Mouse (Mus musculus) right cerebral cortex, postnatal 14 days (tissue): ENCODE data around the gene Fxyd1.

Source experiments
- DNase-seq: peaks from one replicate; pipeline ENCODE4 v3.0.0; 2022

Gene Fxyd1

DNA sequence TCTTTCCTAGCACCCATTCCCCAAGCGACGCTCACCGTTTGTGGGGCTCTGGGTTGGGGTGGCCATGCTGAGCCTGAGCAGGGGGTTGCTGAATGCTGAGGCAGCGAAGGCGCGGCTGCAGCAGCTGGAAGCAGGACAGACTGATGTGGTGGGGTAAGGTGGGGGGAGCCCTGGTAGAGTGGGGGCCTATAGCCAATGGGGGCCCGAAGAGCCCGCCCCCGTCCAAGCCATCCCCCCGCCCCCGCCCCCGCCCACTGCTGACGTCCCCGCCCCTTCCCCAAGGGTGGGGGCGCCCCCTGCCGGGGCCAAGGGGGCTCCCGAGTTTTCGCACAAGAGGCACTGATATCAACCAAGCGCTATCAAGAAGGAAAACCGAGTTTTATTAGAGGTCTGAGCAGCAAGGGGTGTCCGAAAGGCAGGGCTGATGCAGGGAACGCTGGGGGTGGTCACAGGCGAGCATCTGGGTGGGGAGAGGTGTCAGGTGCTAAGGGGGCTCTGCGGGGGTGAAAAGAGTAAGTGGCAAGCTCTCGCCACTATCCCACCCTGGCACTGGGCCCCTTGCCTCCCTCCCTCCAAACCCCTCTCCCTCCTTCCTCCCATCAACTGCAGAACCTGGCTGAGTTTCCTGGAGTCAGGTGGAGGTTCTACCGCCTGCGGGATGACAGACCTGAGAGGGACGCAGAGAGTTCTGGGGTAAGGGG is 5.5 kb downstream of the Fxyd1 start, which contains the start of gene Fxyd7:
TSS of gene Fxyd7 (minus strand) at position 147 of the 701 bp plus-strand sequence.
- peak; percentile 50 for DNase-seq

DNA sequence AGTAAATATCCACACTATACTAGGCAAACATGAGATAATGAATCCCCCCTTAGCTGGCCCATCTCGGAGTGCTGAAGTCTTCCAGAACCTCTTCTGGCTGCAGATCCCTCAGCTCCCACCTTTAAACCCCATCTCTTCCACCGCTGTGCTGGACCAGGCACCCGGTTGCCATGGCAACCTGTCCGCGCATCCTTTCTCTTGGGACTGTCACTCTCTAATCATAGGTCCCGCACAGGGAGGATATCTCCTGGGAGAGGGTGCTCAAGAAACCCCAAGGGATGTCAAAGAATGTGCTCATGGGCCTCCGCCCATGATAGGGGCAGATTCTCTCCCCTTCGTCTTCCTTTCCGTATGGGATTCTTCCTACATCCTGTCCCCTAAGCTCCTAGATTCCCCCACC is 6.1 kb downstream of the Fxyd1 start:
- peak; percentile 60 for DNase-seq

GRCm38 (mm10) chr7:31050487-31050886 is 6.5 kb downstream of the Fxyd1 start:
- DNase-seq = no peak

DNA sequence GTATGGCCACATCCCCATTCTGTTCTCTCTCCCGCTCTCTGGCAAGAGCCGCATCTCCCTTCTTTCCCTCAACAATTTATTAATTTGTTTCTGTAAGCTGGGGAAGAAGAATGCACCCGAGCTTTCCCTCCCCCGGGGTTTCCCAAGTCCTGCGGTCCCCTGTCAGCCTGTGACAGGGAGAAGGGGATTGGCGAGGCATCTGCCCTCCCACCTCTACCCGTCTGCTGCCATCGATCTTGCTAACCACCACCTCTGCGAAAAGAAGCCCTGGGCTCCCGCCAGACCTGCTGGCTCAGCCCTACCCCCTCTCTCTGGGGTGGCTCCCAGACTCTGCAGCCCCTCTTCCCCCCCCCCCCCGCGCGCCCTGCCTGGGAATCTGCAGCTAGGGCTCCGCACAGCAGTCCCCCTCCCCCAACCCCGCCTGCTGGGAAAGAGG is 7.1 kb downstream of the Fxyd1 start:
- DNase-seq = peak; percentile 71

DNA sequence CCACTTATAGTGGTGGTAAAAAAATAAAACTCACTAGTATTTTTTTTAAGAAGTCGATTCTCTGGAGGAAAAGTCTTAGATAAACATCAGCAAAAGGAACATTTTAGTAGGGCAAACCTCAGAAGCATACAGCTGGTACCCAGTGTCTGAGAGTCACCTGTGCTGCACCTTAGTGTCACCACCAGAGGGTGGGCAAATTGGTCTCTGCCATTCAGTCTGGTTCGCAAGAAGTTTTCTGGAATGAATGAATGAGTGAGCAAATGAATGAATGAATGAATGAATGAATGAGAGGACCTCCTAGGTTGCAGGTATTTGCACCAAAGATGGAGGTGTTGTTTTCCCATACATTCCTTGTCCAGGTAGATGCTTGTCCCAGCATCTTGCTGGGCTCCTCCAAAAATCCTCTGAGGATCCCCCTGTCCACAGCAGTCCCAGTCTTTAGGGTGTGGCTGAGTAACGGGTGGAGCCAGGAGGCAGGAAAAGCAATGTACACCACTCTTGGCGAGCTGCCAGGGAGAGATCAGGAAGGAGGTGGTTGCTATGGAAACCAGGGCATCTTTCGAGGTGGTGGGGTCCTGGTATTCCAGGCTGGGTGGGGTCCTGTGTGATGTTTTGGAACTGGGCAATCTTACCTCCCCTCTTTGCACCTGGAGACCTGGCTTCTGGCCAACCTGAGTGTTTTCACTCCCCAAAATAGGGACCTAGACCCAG is 7.7 kb downstream of the Fxyd1 start:
- peak; percentile 76 for DNase-seq

DNA sequence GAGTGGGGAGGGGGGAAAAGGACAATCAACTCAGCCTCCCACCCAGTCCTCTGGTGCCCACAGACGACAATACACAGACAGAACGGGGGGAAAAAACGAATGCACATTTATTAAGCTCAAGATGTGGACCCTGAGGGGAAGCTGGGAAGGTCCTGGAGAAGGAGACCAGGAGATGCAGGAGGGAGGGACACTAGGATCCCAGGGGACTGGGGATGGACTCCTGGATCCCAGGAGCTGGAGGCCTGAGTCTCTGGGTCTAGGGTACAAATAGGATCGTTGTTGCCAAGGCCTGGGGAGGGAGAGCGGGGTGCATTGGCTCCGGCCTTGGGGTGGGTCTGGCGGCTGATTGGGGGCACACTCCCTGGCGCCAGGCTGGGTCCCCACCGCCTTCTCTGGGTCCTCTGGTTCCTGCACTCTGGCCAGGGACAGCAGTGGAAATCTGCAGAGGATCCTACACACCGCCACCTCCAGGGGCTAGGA is 14.5 kb downstream of the Fxyd1 start, which contains the start of gene Fxyd5:
TSS of gene Fxyd5 (minus strand) at position 51 of the 480 bp plus-strand sequence.
- no peak for DNase-seq

- no peak for DNase-seq
Observed at GRCm38 (mm10) chr7:31041662-31042315, 15.2 kb downstream of the Fxyd1 start.

- no peak for DNase-seq
Observed at GRCm38 (mm10) chr7:31041023-31041407, 16.0 kb downstream of the Fxyd1 start.

DNA sequence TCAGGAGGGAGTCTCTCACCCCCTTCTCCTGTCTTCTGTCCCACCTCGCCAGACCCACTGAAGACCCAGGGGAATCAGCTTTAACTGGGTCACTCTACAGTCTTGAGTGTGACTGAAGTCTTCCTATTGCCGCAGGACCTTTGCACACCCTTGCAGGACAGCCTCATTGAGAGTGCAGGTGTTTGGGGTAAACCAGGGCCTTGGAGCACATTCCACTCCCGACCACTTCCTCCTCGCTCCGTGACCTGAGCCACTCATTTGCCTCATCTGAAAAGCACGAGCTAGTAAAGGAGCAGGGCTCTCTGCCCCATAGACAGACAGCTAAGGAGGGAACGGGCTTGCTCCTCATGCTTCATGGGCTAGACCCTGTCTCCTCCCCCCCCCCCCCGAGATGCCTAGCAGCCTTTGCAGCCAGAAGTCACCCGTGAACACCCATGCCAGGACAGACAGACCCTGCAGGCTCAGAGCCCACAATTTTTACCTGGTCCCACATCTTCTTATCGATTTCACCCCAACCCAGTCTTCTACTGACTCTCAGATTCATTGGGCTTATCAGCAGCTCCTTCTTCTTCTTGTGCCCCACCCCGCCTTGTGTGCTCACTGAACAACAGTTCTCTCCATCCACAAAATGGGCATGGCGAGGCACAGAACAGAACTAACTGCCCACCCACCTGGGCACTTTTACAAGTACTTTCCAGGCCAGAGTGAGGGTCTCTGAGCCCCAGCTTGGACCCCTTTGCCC is 16.5 kb downstream of the Fxyd1 start:
- DNase-seq = no peak

GRCm38 (mm10) chr7:31039011-31039410 is 18.0 kb downstream of the Fxyd1 start:
- DNase-seq = no peak

DNA sequence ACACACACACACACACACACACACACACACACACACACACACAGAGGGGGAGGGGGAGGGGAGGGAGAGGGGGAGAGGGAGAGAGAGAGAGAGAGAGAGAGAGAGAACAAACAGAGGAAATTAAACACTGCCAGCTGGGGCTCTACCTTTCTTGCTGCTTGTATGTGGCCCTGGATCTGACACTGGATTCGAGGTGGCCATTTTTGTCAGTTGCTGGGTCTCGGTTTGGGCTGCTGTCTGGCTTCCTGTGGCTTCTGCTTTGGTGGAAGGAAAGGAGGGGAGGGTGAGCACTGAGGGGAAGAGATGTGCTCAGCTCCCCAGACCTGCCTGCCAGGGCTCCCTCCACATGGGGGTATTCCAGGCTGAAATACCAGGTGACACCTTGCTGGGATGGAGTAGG is 19.3 kb downstream of the Fxyd1 start:
- DNase-seq = no peak

- no peak for DNase-seq
Observed at GRCm38 (mm10) chr7:31036917-31037316, 20.1 kb downstream of the Fxyd1 start.

GRCm38 (mm10) chr7:31035291-31035690 is 21.7 kb downstream of the Fxyd1 start:
- no peak for DNase-seq

- peak; percentile 44 for DNase-seq
Observed at GRCm38 (mm10) chr7:31034789-31035188, 22.2 kb downstream of the Fxyd1 start.

GRCm38 (mm10) chr7:31033409-31034165 is 23.4 kb downstream of the Fxyd1 start:
- DNase-seq = no peak

DNA sequence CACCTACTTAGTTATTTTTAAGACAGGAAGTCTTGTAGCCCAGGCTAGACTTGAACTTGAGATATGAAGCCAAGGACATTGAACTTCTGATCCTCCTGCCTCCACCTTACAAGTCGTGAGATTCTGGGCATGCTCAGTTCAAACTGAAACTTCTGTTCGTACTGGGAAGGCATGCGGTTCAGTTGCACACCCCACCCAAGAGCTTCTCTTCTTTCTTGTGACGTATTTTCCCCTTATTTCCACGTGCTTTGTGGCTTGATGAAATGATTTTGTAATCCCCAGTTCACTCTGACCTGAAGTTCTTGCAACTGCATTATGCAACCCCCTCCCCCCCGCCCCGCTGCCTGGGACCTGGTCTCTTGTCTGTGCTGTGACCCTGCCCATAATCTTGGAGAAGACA is 25.3 kb downstream of the Fxyd1 start:
- no peak for DNase-seq

GRCm38 (mm10) chr7:31030717-31031116 is 26.3 kb downstream of the Fxyd1 start:
- DNase-seq = no peak

GRCm38 (mm10) chr7:31028609-31029008 is 28.4 kb downstream of the Fxyd1 start:
- no peak for DNase-seq

DNA sequence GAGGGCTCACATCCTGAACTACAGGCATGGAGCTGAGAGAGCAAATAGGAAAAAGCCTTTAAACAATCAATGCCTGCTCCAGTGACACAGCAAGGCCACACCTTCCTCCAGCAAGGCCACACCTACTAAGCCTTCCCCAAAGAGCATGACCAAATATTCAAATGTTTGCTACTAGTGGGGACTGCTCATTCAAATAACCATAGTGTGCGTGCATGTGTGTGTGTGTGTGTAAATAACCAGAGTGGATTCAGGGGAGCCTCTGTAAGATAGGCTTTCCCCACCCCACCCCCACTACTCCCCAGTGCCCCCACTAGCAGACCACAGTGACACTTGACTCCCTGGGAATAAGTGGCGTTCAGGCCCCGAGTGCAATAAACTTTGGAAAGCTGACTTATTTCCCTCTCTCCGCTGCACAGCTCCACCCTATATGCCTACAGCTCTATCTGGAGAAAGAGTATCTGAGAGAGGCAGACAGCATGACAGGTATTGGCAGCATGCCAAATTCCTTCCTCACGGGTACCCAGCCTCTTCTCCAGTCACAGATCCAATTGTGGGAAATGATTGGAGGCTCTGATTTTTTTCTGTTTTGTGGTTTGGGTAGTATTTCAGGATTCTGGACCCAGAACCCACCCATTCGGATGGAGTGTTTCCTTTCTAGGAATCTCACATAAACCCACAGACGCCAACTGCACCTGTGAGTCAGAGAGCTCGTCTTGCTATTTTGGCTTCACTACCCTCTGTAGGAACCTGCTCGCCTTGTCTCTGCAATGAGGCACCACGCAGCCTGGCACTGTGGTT is 39.7 kb downstream of the Fxyd1 start:
- peak; percentile 63 for DNase-seq

DNA sequence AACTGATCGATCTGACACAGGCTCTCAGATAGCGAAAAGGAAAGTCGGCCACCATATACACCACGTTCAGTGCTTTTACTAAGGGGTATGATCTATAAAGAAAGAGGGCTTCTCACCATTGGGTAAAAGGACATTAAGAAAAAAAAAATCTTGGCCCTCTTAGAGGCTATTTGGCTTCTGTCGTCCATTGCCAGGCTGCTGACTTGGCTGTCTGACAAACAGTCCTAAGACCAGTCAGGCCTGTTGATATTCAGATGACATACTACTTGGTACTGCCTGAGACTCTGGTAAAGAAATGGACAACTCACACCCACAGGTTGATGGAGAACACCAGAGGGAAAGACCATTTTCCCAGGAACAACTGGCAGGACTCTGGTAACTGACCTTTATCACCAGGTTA is 44.0 kb downstream of the Fxyd1 start:
- no peak for DNase-seq

DNA sequence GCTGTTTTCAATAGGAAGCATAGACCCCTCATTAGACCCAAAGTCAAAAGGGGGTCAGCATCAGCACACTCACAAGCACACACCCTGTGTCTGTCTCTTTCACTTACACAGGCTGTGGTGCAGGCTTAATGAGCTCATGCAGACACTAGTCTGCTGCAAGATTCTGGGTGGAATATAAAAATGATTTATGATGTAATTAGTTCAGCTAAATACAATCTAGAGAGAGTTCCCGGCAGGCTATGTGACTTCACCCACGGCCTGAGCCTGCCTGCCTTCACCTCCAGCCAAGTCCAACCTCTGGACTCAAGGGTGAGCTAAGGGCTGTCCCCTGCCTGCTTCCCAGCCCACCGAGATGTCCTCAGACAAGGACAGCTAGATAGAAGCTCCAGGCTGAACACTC is 48.1 kb downstream of the Fxyd1 start:
- DNase-seq = no peak
